Mouse (Mus musculus) midbrain, embryonic 16.5 days (tissue): ENCODE measurements at regions not wholly inside any gene's neighbourhood (a gene's known extent, or its start where the extent isn't known, plus 50 kb on each side); places are given as distances from the start of the nearest gene placed in this dataset.

Experiments
- ATAC-seq: fragments of 200-750 bp; cut with Nextera tagmentation; 2 replicates; pipeline ENCODE4 v1.8.0; 2017; ENCODE audit warnings: moderate TSS enrichment
- H3K27ac ChIP-seq: fragments of 300-500 bp; sonication (generic); 2 replicates; pipeline ENCODE4 v1.5.1; 2014; ENCODE audit warnings: mild to moderate bottlenecking, low read length, mixed read lengths
- H3K27me3 ChIP-seq: fragments of 300-500 bp; sonication (generic); 2 replicates; pipeline ENCODE4 v1.6.1; 2014; ENCODE audit warnings: low read depth, low read length, mixed read lengths; ENCODE audit not compliant: control insufficient read depth, insufficient read depth
- H3K36me3 ChIP-seq: fragments of 300-500 bp; sonication (generic); 2 replicates; pipeline ENCODE4 v1.6.1; 2014; ENCODE audit warnings: mild to moderate bottlenecking, low read length, moderate library complexity, mixed read lengths; ENCODE audit not compliant: control insufficient read depth, insufficient read depth
- H3K4me1 ChIP-seq: fragments of 300-500 bp; sonication (generic); 2 replicates; pipeline ENCODE4 v1.6.1; 2014; ENCODE audit warnings: mild to moderate bottlenecking, low read length, mixed read lengths; ENCODE audit not compliant: control insufficient read depth, insufficient read depth
- H3K4me2 ChIP-seq: fragments of 300-500 bp; sonication (generic); 2 replicates; pipeline ENCODE4 v1.6.1; 2014; ENCODE audit warnings: mild to moderate bottlenecking, low read length, mixed read lengths
- H3K4me3 ChIP-seq: fragments of 300-500 bp; sonication (generic); 2 replicates; pipeline ENCODE4 v1.5.1; 2014; ENCODE audit warnings: low read depth, mild to moderate bottlenecking, low read length, moderate library complexity, mixed read lengths
- H3K9ac ChIP-seq: fragments of 300-500 bp; sonication (generic); 2 replicates; pipeline ENCODE4 v1.6.1; 2014; ENCODE audit warnings: low read depth, low read length, mixed read lengths
- H3K9me3 ChIP-seq: fragments of 300-500 bp; sonication (generic); replicated peaks from 2 replicates; pipeline ENCODE4 v1.6.1; 2014; ENCODE audit warnings: mild to moderate bottlenecking, low read length, mixed read lengths; ENCODE audit not compliant: control insufficient read depth, poor library complexity, severe bottlenecking
- WGBS: fragments of 180-500 bp; shearing (Covaris S2); extraction: QIAGEN DNeasy Blood & Tissue Kit; methylation state at CpG from one replicate; pipeline ENCODE4 v1.1.7; 2014; 5-methylcytosine and 5-hydroxymethylcytosine counted together

DNA sequence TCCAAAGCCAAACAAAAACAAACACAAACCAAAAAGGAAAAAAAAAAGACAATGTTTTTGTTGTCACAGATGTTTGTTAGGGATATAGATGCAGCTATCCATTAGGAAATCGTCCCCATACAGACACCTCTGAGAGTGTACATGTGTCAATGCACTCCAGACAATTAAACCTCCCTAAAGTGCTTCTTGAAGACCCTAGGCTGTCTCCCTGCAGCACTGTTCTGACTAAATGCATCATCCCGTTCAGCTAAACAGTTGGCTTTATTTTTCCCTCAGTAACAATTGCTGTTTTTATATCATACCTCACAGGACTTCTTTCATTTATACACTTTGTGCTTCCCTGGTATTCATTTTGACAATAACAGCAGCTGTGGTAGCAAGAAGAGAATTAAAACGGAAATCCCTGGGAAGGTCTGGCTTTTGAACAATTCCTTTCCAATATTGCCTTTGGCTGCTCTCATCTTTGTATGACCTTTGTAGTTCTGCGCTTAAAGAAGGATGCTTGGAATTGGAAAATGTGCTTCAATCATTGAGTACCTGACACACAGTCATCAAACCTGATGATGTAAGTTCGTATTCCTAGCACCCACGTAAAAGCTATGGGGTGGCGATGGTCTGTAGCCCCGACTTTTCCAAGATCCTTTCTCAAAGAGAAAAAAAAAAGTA lies 208.9 kb downstream of the Dusp6 start:
- Histone ChIP-seq H3K27me3 (no peaks in the 10 kb centered on the region), H3K4me1 (peaks cover 7% of the 10 kb centered on the region; the same call in 1 of the 2 replicates), H3K9me3 (no peaks in the 10 kb centered on the region), H3K4me3 (no peak overlapping the region), H3K4me2 (no peak overlapping the region), H3K36me3 (no peaks in the 10 kb centered on the region), H3K27ac (no peak overlapping the region), H3K9ac (no peak overlapping the region)
- ATAC-seq: no peak
- 49% methylated on average over 8 of the region's 8 CpGs for WGBS

DNA sequence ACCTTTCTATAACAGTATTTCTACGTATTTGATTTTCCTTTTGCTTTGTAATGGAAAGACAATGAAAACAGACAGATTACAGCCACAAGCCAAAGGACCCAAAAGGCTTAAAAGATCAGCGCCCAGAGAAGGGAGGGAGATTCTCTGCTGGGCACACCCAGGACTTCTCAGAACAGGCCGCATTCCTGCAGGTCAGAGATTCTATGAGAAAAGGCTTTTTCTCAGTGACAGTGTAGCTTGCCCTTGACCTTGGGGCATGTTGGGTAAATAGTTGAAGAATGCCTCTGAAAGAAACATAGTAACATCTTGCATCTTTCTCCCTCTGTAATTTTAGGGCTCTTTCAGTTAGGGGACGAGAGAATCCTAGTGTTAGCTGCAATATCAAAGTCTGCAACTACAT lies 209.8 kb downstream of the Dusp6 start:
- Histone ChIP-seq H3K27ac (no peak overlapping the region), H3K27me3 (no peaks in the 10 kb centered on the region), H3K9ac (no peak overlapping the region), H3K9me3 (no peaks in the 10 kb centered on the region), H3K4me3 (no peak overlapping the region), H3K4me1 (peaks cover 7% of the 10 kb centered on the region; the same call in 1 of the 2 replicates), H3K36me3 (no peaks in the 10 kb centered on the region), H3K4me2 (no peak overlapping the region)
- 36% methylated on average over 4 of the region's 4 CpGs for WGBS
- no peak for ATAC-seq

DNA sequence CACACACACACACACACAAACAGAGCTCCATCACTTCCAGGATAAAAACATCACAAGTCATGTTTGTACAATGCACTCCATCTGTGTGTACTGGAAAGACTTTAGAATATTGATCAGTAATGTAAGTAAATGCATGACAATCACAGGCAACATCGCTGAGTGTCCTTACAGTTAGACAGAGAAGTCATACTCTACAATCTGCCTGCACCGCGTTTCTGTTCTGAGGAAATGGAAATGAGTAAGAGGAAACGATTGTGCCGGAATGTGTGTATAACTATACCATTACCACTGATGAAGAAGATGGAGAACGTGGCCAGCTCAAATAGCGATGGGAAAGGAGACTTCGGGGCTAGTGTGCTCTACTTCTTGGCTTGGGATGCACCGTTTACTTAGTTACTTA lies 210.7 kb downstream of the Dusp6 start:
- Histone ChIP-seq H3K27ac (no peak overlapping the region), H3K9me3 (no peaks in the 10 kb centered on the region), H3K36me3 (no peaks in the 10 kb centered on the region), H3K27me3 (no peaks in the 10 kb centered on the region), H3K4me3 (no peak overlapping the region), H3K4me2 (no peak overlapping the region), H3K4me1 (peaks cover 7% of the 10 kb centered on the region; the same call in 1 of the 2 replicates), H3K9ac (no peak overlapping the region)
- 93% methylated on average over 9 of the region's 9 CpGs for WGBS
- ATAC-seq: no peak

DNA sequence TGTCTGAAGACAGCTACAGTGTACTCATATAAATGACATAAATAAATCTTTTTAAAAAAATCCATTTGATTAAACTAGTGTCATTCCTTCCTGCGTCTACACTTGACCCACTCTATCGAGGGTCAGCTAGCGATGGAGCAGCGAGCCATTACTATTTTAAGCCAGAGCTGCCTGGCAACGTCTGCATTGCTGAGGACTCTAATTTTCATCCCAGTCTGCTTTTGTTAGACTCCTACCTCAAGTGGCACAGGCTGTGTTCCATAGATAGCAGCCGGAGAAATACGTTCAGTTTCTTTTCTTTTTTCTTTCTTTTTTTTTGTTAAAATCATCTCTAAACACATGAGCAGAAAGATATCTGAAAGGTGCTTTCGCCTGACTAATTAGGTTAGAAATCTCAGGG lies 211.5 kb downstream of the Dusp6 start:
- Histone ChIP-seq H3K4me3 (no peak overlapping the region), H3K9ac (no peak overlapping the region), H3K36me3 (no peaks in the 10 kb centered on the region), H3K4me2 (no peak overlapping the region), H3K27ac (no peak overlapping the region), H3K9me3 (no peaks in the 10 kb centered on the region), H3K27me3 (no peaks in the 10 kb centered on the region), H3K4me1 (peaks cover 7% of the 10 kb centered on the region; the same call in 1 of the 2 replicates)
- WGBS: 70% methylated on average over 8 of the region's 8 CpGs
- ATAC-seq: no peak

DNA sequence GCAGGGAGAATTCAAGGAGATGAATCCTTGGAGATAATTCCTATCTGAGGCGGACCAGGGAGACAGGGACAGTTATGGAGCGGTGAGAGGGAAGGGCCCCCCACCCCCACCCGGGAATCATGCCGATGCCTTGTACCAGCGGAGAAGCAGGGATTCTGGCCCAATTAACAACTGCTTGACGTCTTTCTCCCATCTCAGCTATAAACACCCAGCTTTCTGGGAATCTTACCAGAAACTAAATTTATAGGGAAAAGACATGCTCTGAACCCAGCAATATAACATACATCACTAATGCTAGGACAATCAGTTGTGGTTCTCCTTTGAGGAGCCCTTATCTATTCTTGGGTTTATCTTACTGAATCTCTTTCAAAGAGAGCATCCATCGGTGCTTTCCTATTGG lies 213.2 kb downstream of the Dusp6 start:
- no peak for ATAC-seq
- no peak overlapping the region for H3K9ac ChIP-seq
- H3K9me3 ChIP-seq: no peaks in the 10 kb centered on the region
- no peaks in the 10 kb centered on the region for H3K27me3 ChIP-seq
- H3K4me1 ChIP-seq: peaks cover 7% of the 10 kb centered on the region; the same call in 1 of the 2 replicates
- H3K4me2 ChIP-seq: no peak overlapping the region
- no peak overlapping the region for H3K27ac ChIP-seq
- H3K4me3 ChIP-seq: no peak overlapping the region
- 85% methylated on average over 7 of the region's 7 CpGs for whole genome bisulfite sequencing
- no peaks in the 10 kb centered on the region for H3K36me3 ChIP-seq

DNA sequence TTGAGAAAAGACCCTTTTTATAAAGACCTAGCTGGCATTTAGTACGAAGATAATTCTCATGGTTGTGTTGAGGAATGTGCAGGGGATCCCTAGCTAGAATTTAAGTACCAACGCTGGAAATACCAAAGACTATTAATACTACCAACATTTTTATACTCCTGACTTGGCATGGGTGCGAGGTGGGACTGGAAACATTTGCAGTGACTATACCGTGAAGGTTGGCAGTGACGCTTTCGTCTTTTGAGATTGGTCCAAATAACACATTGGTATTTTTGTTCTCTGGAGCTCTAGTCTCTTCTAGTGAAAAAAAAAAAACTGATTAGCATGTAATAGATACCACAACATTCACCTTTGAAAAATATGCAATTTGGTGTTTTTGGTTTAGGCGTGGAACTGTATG lies 213.7 kb downstream of the Dusp6 start:
- no peaks in the 10 kb centered on the region for H3K9me3 ChIP-seq
- no peak overlapping the region for H3K9ac ChIP-seq
- no peak overlapping the region for H3K27ac ChIP-seq
- no peak overlapping the region for H3K4me3 ChIP-seq
- H3K4me2 ChIP-seq: no peak overlapping the region
- H3K36me3 ChIP-seq: no peaks in the 10 kb centered on the region
- 91% methylated on average over 7 of the region's 7 CpGs for WGBS
- H3K27me3 ChIP-seq: no peaks in the 10 kb centered on the region
- ATAC-seq: no peak
- H3K4me1 ChIP-seq: peaks cover 5% of the 10 kb centered on the region; the same call in 1 of the 2 replicates

DNA sequence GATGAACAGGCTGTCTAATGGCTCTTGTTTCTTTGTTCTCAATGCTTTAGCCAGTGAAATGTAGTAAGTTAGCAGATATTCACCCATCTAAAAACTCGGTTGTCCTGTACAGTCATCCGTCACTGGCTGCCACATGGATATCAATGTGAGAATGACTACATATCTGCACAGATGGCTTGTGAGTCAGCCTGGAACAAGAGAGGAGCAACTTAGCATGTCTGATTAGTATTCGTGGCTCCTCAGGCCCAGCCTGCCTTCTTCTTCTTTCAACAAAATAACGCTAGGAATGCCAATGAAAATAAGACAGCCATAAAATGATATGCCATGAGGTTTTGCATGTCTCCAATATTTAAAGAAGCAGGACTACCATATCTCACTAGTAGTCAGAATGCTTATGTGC lies 217.5 kb downstream of the Dusp6 start:
- WGBS: 86% methylated on average over 4 of the region's 4 CpGs
- no peak for ATAC-seq
- no peak overlapping the region for H3K27ac ChIP-seq
- H3K4me3 ChIP-seq: no peak overlapping the region
- no peaks in the 10 kb centered on the region for H3K27me3 ChIP-seq
- H3K4me2 ChIP-seq: no peak overlapping the region
- H3K4me1 ChIP-seq: no peaks in the 10 kb centered on the region
- no peaks in the 10 kb centered on the region for H3K9me3 ChIP-seq
- H3K9ac ChIP-seq: no peak overlapping the region
- no peaks in the 10 kb centered on the region for H3K36me3 ChIP-seq

DNA sequence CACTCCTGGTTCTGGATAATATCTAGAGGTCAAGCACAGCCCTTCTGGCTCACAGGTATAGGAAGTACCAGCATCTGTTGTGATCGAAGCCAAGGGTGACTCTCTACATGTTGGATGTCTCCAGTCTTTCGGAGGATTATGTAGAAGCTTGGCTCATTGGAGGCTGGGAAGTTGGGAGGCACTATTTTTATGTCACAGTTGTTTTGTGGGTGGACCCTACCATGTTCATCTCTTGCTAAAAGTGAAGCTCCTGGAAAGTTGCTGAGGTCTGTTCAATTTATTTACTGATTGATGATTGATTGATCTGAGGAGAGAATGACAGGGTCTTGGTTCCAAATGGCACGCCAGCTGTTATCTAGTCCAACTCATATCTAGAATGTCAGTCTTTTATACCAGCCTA lies 219.0 kb downstream of the Dusp6 start:
- Histone ChIP-seq H3K4me2 (no peak overlapping the region), H3K36me3 (no peaks in the 10 kb centered on the region), H3K9me3 (peaks cover 3% of the 10 kb centered on the region; the same call in 1 of the 2 replicates), H3K4me3 (no peak overlapping the region), H3K27ac (no peak overlapping the region), H3K9ac (no peak overlapping the region), H3K27me3 (no peaks in the 10 kb centered on the region), H3K4me1 (no peaks in the 10 kb centered on the region)
- WGBS: 97% methylated on average over 3 of the region's 3 CpGs
- no peak for ATAC-seq

DNA sequence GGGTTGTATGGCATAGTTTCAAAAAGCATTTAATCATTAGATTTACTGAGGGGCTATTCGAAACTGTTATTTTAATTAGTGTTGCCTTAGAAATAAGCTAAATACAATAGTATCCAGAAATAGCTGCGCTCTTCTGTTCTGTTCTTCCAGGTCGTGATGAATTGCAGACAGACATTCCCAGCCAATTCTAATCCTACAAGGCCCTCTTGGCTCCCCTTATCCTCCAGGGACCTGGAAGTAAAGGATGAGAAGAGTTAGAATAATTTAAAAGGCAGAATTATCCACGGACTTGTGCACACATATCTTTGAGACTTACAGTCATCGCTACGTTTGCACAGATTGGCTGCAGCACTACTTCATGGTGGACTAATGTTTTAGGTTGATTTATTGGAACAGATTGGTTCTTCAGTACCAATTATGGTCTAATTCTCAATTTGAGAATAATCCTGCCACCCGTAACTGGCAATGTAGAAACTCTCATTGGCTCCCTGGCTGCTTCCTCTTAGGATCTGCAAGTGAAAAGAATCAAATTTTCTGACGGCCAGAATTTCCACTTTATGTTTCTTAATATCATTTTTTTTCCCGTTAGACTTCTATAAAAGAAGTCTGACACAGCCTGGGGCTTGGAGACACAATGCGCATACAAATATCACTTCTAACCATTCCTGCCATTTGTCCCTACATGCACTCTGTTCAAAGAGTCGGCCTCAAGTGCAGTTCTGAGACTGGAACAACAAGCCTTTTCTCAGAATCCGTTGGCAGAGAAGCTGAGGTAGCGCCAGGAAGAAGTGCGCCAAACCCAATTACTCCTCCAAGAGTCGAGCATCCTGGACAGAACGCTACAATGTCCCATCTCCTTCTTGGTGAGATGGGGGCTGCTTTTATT lies 225.4 kb downstream of the Dusp6 start:
- Histone ChIP-seq H3K9me3 (peaks cover 4% of the 10 kb centered on the region; the same call in 1 of the 2 replicates), H3K27ac (peak overlapping the region; percentile 19; the same call in 1 of the 2 replicates), H3K4me2 (no peak overlapping the region), H3K4me1 (no peaks in the 10 kb centered on the region), H3K4me3 (no peak overlapping the region), H3K27me3 (no peaks in the 10 kb centered on the region), H3K36me3 (no peaks in the 10 kb centered on the region), H3K9ac (no peak overlapping the region)
- 59% methylated on average over 16 of the region's 16 CpGs for WGBS
- peak; percentile 80 for ATAC-seq
